Mouse (Mus musculus): Measurements from ENCODE around the gene AU040320.

The AU040320 gene

GRCm38 (mm10) chr4:126750046-126750683 lies 3.2 kb upstream of the AU040320 start:
- no peak for DNase-seq (ENCODE audit: extremely low spot score)

GRCm38 (mm10) chr4:126750863-126751555 lies 2.3 kb upstream of the AU040320 start:
- no peak for DNase-seq (ENCODE audit: extremely low spot score)

GRCm38 (mm10) chr4:126751556-126752023 lies 1.8 kb upstream of the AU040320 start:
- DNase-seq (ENCODE audit: extremely low spot score): no peak

- DNase-seq (ENCODE audit: extremely low spot score): no peak
Measured at GRCm38 (mm10) chr4:126752024-126752607, 1.2 kb upstream of the AU040320 start.

GRCm38 (mm10) chr4:126752608-126753141 lies 669 bp upstream of the AU040320 start:
- peak; percentile 58 for DNase-seq (ENCODE audit: extremely low spot score)

GRCm38 (mm10) chr4:126754231-126754611 lies 877 bp downstream of the AU040320 start:
- DNase-seq (ENCODE audit: extremely low spot score): no peak

GRCm38 (mm10) chr4:126754736-126755374 lies 1.5 kb downstream of the AU040320 start:
- DNase-seq (ENCODE audit: extremely low spot score): no peak

- no peak for DNase-seq (ENCODE audit: extremely low spot score)
Measured at GRCm38 (mm10) chr4:126756766-126757165, 3.4 kb downstream of the AU040320 start.

- no peak for DNase-seq (ENCODE audit: extremely low spot score)
Measured at GRCm38 (mm10) chr4:126758299-126758698, 5.0 kb downstream of the AU040320 start.

GRCm38 (mm10) chr4:126759435-126759834 lies 6.1 kb downstream of the AU040320 start:
- no peak for DNase-seq (ENCODE audit: extremely low spot score)

GRCm38 (mm10) chr4:126762586-126763359 lies 9.4 kb downstream of the AU040320 start:
- DNase-seq (ENCODE audit: extremely low spot score): no peak

GRCm38 (mm10) chr4:126763483-126763882 lies 10.1 kb downstream of the AU040320 start:
- no peak for DNase-seq (ENCODE audit: extremely low spot score)

GRCm38 (mm10) chr4:126769800-126770563 lies 16.6 kb downstream of the AU040320 start:
- no peak for DNase-seq (ENCODE audit: extremely low spot score)

- DNase-seq (ENCODE audit: extremely low spot score): no peak
Measured at GRCm38 (mm10) chr4:126770831-126771230, 17.5 kb downstream of the AU040320 start.

GRCm38 (mm10) chr4:126773871-126774270 lies 20.5 kb downstream of the AU040320 start:
- DNase-seq (ENCODE audit: extremely low spot score): no peak

- no peak for DNase-seq (ENCODE audit: extremely low spot score)
Measured at GRCm38 (mm10) chr4:126775182-126775581, 21.8 kb downstream of the AU040320 start.

GRCm38 (mm10) chr4:126779148-126779581 lies 25.8 kb downstream of the AU040320 start:
- DNase-seq (ENCODE audit: extremely low spot score): no peak

- DNase-seq (ENCODE audit: extremely low spot score): no peak
Measured at GRCm38 (mm10) chr4:126779826-126780775, 26.8 kb downstream of the AU040320 start.

GRCm38 (mm10) chr4:126781871-126782270 lies 28.5 kb downstream of the AU040320 start:
- DNase-seq (ENCODE audit: extremely low spot score): no peak

All from embryo, embryonic 9.5 days (tissue).